Mouse (Mus musculus) testis, adult 2 months (tissue): ENCODE results near the gene Tmem107. TPM values are rescaled to one million over a fixed set of nuclear protein-coding genes. Genes with fewer than 3 reads are reported as not detected.

Experiments used
- H3K27ac ChIP-seq: fragments of 200-500 bp; 2 replicates; pipeline ENCODE4 v1.5.1; 2012; ENCODE audit warnings: low read depth, low read length; ENCODE audit not compliant: control insufficient read depth, insufficient read depth
- H3K27me3 ChIP-seq: fragments of 200-500 bp; 2 replicates; pipeline ENCODE4 v1.6.1; 2012; ENCODE audit warnings: mild to moderate bottlenecking, low read length, moderate library complexity; ENCODE audit not compliant: control insufficient read depth, insufficient read depth
- H3K36me3 ChIP-seq: fragments of 200-500 bp; 2 replicates; pipeline ENCODE4 v1.6.1; 2012; ENCODE audit warnings: mild to moderate bottlenecking, low read length; ENCODE audit not compliant: control insufficient read depth, insufficient read depth
- H3K4me1 ChIP-seq: fragments of 200-500 bp; 2 replicates; pipeline ENCODE4 v1.6.1; 2012; ENCODE audit warnings: low read length; ENCODE audit not compliant: control insufficient read depth, insufficient read depth
- H3K4me3 ChIP-seq: fragments of 200-500 bp; 2 replicates; pipeline ENCODE4 v1.5.1; 2012; ENCODE audit warnings: low read depth, mild to moderate bottlenecking, low read length, moderate library complexity, mixed read lengths; ENCODE audit not compliant: control insufficient read depth
- CTCF ChIP-seq: fragments of 200-500 bp; IDR thresholded peaks from 2 replicates; pipeline ENCODE4 v1.5.1; 2012; ENCODE audit warnings: low read depth, mild to moderate bottlenecking, inconsistent platforms, low read length, moderate library complexity; ENCODE audit not compliant: control insufficient read depth, insufficient read depth, insufficient replicate concordance
- POLR2A ChIP-seq: fragments of 200-500 bp; IDR thresholded peaks from 2 replicates; pipeline ENCODE4 v1.6.1; 2012; ENCODE audit warnings: low read depth, mild to moderate bottlenecking, inconsistent platforms, low read length, moderate library complexity; ENCODE audit not compliant: control insufficient read depth
- polyA plus RNA-seq: library from polyadenylated mRNA; depleted of rRNA; stranded (reverse); fragments of >200 nt; gene quantifications from 2 replicates; pipeline ENCODE4 v1.2.3, GENCODE M21; 2012

The Tmem107 gene
- polyA plus RNA-seq, 1 experiment = 135 TPM

- Histone ChIP-seq H3K36me3 (peaks cover 4% of the 10 kb centered on the region), H3K27ac (peak overlapping the region; percentile 100), H3K27me3 (no peaks in the 10 kb centered on the region), H3K4me3 (peak overlapping the region; percentile 99), H3K4me1 (peaks cover 41% of the 10 kb centered on the region)
- TF ChIP-seq POLR2A (no peak), CTCF (no peak)
These were observed 25.9 kb downstream of the Tmem107 start for GRCm38 (mm10) chr11:69096360-69096986.

- Histone ChIP-seq H3K27ac (peak overlapping the region; percentile 100), H3K4me3 (peak overlapping the region; percentile 99), H3K4me1 (peaks cover 41% of the 10 kb centered on the region), H3K36me3 (peaks cover 6% of the 10 kb centered on the region), H3K27me3 (no peaks in the 10 kb centered on the region)
- TF ChIP-seq CTCF (no peak), POLR2A (peak; percentile 79; the same call in 1 of the 2 replicates)
These were observed 26.6 kb downstream of the Tmem107 start for GRCm38 (mm10) chr11:69096987-69097900.

- Histone ChIP-seq H3K4me3 (peak overlapping the region; percentile 99), H3K4me1 (peaks cover 41% of the 10 kb centered on the region), H3K27ac (peak overlapping the region; percentile 100), H3K27me3 (no peaks in the 10 kb centered on the region), H3K36me3 (peaks cover 6% of the 10 kb centered on the region)
- no peak for TF ChIP-seq CTCF
- no peak for TF ChIP-seq POLR2A
These were observed 27.6 kb downstream of the Tmem107 start for GRCm38 (mm10) chr11:69098039-69098761.

- Histone ChIP-seq H3K4me1 (peaks cover 41% of the 10 kb centered on the region), H3K4me3 (peak overlapping the region; percentile 99), H3K27ac (peak overlapping the region; percentile 100), H3K27me3 (no peaks in the 10 kb centered on the region), H3K36me3 (peaks cover 6% of the 10 kb centered on the region)
- no peak for TF ChIP-seq CTCF
- TF ChIP-seq POLR2A = peak; percentile 78
These were observed 28.1 kb downstream of the Tmem107 start for GRCm38 (mm10) chr11:69098762-69099091.

GRCm38 (mm10) chr11:69099177-69099914 is 28.7 kb downstream of the Tmem107 start:
- peak overlapping the region; percentile 100 for H3K27ac ChIP-seq
- H3K4me3 ChIP-seq = peak overlapping the region; percentile 99
- peaks cover 6% of the 10 kb centered on the region for H3K36me3 ChIP-seq
- H3K27me3 ChIP-seq = no peaks in the 10 kb centered on the region
- TF ChIP-seq CTCF (no peak), POLR2A (peak; percentile 1; the same call in 1 of the 2 replicates)
- peaks cover 37% of the 10 kb centered on the region for H3K4me1 ChIP-seq

- Histone ChIP-seq H3K27ac (peak overlapping the region; percentile 100), H3K4me1 (peaks cover 34% of the 10 kb centered on the region), H3K36me3 (peaks cover 6% of the 10 kb centered on the region), H3K27me3 (no peaks in the 10 kb centered on the region), H3K4me3 (peak overlapping the region; percentile 99)
- TF ChIP-seq POLR2A (peak; percentile 94), CTCF (no peak)
These were observed 29.3 kb downstream of the Tmem107 start for GRCm38 (mm10) chr11:69099915-69100345.
